Mouse (Mus musculus): ENCODE measurements at regions not wholly inside any gene's neighbourhood (a gene's known extent, or its start where the extent isn't known, plus 50 kb on each side); places are given as distances from the start of the nearest gene placed in this dataset.

DNA sequence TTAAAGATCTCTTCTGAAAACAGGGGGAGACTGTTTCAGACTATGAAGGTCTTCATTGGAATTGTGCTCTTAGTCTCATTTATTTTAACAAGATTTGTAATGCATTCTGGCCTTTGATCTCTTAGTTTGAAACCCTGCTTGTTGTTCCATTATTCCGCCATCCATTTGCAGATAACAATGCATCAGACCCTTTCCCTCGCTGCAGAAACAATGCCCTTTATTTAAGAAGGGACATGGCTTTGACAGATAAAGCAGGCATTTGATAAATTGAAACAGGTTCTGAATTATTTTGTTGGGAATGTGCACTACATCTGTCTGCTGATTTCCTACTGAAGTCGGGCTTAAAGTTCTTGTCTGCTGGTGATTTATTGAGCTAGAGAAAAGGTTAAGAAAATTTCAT, 476.2 kb upstream of the Klhl1 start:
- TF ChIP-seq MEF2A (IDR thresholded peaks at IDR 0.05; ENCODE audit: extremely low read depth, insufficient replicate concordance, low read depth, low read length, poor library complexity, severe bottlenecking): no peak
- TF ChIP-seq POLR2A (IDR thresholded peaks at IDR 0.05; ENCODE audit: control insufficient read depth in 1 of 2, insufficient read depth in 1 of 2, low read depth in 1 of 2, low read length in 2 of 2, poor library complexity in 1 of 2): no peak
- TF ChIP-seq HCFC1 (IDR thresholded peaks at IDR 0.05; ENCODE audit: low read depth, low read length): no peak
- TF ChIP-seq POLR2AphosphoS2 (IDR thresholded peaks at IDR 0.05; ENCODE audit: low read length): no peak
- no peak for TF ChIP-seq SIN3A (IDR thresholded peaks at IDR 0.05; ENCODE audit: low read length)
- no peak for TF ChIP-seq MAZ (IDR thresholded peaks at IDR 0.05; ENCODE audit: low read depth, low read length)

All from MEL (cell line).